Mouse (Mus musculus) urinary bladder, postnatal 4 days (tissue): ENCODE data around the gene Hax1.
A peak's percentile ranks its signal among the peaks of the same experiment; 100 is the strongest.

Source experiments
- DNase-seq, 2 experiments: peaks; one replicate each; pipeline ENCODE4 v3.0.0; 2021 to 2022; ENCODE audit warnings: low spot score in 2 of 2

The Hax1 gene

DNA sequence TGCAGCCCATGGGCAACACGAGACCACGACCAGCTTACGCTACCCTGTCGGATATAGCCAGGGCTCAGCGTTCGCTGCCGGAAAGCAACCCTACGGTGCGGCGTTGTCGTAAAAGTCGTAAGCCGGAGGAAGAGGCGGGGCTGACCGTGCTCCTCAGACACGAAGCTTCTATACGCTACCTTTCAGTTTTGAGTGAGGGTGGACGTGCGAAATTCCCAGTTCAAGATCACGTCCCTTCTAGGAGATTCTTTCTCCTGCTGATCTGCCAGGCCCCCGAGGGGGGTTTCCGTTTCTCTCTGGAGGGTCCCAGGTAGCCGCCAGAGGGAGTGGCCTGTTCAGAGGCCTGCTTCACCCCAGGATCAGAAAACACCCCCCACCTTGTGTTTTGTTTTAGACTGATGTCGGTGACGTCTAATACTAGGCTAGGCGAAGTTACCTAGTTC, at the start of gene Hax1:
Gene Hax1, minus strand, starts transcription at position 169 of the 443 bp plus-strand sequence.
- DNase-seq: peak; percentile 86 to 92

DNA sequence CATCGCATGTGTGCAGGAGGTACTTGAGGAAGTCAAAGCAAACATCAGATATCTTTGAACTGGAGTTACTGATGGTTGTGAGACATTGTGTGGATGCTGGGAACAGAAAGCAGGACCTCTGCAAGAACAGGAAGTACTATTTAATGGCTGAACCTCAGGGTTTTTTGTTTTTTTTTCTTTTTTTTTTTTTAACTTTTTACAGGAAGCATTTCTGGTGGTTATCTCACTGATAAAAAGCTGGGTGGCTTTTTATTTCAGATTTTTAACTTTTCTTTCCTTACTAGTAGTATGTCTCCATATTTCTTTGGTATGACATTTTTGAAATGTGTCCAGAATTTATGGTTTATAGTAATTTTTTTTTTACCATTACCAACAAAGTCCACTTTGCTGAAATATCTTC, 37.7 kb upstream of the Hax1 start:
- DNase-seq: no peak

DNA sequence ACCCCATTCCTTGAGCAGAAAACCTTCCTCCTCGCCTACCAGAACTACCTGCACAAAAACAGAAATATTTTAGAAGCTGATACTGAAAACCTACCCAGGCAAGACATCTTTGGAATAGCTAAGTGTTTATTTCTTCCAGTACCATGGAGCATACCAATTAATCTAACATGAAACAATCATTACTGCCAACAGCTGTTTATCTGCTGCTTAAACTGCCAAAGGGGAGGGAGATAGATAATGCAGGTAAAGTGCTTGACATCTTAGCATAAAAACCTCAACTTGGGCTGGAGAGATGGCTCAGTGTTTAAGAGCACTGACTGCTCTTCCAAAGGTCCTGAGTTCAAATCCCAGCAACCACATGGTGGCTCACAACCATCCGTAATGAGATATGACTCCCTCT, 36.1 kb upstream of the Hax1 start:
- DNase-seq: no peak

DNA sequence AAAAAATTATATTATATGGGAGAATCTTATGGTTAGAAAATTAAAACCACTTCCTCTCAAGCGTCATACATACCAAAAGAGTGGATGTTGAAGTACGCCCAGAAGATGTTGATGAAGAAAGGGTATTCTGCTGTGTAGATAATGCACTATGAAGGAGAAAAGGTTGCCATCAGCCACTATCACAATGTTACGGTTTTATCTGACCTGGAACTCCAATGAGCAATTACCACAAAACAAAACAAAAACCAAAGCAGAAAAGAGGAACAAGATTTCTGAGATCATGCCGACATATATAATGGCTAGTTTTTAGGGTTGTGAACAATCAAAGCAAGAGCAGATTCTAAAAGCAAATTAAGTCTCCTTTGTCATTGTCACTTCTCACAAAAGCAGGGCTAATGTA, 18.0 kb upstream of the Hax1 start:
- DNase-seq: no peak

DNA sequence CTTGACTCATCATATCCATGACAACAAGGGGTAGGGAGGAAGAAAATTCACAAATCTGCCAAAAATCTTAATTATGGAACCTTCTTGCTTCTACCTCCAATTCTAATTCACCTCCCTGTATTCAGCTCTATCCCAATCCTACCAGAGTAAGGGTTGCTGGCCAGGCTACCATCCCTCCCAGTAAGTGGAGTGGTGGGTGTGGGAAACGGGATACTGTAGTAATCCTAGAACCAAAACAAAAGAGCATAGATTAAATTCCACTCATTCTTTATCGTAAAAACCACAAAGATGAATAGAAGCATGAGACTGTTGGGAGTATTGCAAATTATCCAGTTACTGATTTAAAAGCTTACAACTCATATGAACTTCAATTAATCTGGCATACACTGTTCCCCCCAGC, 11.7 kb upstream of the Hax1 start:
- DNase-seq: no peak

DNA sequence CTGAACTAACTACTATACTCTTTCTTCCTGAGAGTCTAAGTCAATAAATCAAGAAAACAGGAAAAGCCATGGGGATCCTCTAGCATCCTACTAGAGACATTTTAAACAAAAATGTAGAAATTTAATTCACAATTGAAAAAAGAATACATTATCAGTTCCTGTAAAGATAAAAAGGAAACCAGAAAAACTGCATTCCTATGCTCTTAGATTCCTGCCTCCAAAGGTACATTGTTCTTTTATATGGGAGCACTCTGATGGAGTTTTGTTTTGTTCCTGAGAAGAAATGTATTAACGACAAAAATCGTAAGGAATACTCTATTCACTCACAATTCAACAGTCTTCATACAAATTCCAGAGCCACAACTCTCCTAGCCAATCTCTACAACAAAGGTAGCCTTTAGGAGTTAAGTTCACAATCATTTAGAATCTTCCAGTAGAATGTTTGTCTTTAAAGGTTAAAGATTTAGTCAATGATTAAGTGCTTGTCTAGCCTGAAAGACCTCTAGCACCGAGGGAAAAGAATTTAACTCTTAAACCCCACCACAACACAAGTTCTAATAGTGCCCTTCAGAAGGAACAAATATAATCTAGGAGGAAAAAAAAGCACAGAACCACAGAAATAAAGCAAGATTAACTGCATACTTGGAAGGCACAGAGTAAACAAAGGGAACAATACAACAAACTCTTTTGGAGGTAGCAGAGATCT, 5.7 kb upstream of the Hax1 start:
- DNase-seq: no peak

DNA sequence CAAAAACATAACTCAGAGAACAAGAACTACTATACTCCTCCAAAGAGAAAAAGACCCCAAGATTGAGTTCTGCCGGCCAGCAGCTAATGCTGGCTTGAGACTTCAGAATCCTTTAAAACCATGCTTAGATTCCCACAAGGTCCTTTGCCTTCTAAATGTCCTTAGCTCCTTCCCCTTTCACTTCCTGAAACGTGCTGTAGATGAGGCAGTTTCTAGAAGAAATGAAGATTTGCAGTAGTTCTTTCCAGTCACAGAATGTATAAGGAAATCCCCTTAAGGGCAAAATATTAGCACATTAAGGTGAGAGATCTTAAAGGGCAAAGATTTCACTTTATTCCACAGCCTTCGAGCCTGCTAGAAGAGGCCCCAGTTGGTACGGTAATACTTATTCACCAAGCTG, 1.2 kb upstream of the Hax1 start:
- DNase-seq: no peak

DNA sequence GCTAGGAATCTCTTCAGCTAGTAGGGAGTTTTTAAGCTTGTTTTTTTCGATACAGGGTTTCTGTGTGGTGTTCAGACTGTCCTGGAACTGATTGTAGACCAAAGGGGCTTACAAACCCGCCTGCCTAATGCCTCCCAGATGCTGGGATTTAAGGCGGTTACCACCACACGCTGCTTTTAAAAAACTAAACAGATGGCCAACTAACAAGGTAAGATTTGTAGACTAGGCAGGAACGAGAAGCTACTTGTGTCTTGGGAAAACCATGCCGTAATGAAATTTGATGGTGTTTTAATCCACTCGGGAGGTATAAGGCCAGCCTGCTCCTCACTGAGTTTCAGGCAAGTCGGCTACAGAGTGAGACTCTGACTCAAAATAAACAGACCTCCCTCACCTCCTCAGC, 510 bp upstream of the Hax1 start:
- no peak for DNase-seq

DNA sequence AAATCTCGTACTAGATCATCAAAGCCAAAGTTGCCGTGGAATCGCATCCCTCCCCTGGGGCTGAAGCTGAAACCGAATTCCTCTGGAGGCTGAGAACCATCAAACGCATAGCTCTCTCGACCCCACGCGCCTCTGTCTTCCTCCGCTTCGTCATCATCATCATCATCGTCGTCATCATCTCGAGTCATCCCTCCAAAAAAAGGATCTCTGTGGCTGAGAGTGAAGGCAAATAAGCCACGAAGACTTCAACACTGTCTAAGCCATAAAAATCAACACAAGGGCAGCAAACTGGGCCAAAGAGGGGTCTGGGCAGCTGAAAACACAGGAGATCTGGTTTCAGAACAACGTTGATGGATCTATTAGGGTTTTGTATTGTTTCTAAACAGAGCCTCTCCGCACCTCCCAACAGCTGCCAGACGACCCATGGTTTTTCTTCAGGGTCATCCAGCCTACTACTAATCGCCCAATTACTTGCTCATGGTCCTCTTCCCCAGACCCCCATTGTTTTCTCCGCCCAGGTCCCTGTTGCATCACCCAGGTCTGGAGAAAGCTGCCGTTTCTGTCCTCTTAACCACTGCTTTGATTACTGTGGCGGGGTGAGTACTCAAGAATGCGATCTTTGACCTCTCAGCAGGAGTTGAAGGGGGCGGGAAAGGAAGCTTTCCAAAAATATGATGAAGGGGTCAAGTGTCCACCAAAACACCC, 637 bp downstream of the Hax1 start:
- DNase-seq: no peak

DNA sequence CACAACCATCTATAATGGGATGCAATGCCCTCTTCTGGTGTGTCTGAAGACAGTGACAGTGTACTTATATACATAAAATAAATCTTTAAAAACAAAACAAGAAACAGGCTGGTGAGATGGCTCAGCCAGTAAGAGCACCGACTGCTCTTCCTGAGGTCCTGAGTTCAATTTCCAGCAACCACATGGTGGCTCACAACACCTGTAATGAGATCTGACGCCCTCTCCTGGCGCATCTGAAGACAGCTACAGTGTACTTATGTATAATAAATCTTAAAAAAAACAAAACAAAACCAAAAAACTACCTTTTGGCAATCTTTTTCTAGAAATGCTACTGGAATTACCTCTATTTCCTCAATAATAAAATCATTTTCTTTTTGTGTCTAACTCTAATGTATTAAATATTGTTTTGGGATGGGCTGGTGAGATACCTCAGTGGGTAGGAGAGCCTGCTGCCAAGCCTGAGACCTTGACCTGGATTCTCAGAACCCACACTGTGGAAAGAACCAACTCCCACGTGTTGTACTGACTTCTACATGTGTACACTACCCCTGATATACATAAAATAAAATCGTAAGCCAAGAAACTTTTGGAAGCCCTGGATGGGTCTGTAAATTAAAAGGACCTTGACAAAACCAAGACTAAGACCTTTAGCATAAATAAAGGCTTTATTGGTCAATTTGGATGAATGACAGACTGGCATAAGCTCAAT, 3.6 kb downstream of the Hax1 start:
- no peak for DNase-seq

DNA sequence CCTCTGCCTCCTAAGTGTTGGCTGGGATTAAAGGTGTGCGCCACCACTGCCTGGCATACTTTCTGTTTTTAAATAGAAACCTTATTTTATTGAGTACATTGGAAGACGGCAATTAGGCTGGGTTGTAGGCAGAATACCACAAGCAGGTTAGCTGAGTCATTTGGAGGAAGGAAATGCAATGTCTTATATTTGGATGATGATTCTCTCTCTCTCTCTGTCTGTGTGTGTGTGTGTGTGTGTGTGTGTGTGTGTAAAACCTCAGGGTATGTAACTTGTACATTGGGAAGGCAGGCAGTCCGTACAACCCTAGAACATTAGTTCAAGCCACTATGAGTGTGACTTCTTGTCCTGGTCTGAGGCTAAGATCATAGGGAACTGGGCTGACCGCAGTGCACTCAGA, 10.8 kb downstream of the Hax1 start:
- no peak for DNase-seq

DNA sequence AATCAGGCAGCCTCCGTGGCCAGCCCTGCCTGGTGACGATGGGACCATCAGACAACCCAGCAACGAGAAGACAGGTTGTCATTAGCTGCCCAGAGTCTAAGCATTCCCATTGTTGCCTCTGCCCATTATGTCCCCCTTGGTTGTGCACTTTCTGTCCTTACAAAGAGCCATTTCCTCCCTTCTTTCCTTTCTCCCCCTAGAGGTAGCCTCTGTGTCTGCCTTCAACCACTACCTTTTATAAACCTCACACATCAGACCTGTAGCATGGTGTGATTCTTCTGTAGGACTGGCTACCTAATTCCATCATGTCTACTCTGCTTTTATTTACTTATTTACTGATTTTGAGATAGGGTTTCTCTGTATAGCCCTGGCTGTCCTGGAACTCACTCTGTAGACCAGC, 11.4 kb downstream of the Hax1 start:
- DNase-seq: no peak

DNA sequence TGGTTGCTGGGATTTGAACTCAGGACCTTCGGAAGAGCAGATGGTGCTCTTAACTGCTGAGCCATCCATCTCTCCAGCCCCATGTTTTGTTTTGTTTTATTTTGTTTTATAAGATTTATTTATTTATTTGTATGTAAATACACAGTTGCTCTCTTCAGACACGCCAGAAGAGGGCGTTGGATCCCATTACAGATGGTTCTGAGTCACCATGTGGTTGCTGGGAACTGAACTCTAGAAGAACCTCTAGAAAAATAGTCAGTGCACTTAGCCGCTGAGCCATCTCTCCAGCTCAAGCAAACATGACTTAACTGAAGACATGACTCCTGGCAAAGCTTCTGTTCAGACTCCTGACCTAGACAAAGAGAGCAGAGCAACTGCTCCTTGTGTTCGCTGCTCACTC, 16.2 kb downstream of the Hax1 start:
- no peak for DNase-seq

DNA sequence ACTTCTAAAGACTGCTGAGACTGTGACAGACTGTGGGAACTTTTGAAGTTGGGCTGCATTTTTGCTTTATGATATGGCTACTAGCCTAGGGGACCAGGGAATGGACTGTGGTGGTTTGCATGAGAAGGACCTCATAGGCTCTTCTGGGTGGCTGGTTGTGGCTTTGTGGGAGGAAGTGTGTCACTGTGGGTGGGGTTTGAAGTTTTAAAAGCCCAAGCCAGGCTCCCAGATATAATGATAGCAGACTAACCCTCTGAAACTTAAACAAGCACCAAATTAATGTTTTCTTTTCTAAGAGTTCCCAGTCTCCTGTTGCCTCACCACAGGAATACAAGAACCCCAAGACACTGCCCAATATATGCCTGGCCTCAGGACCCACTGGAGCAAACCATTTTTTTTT, 21.7 kb downstream of the Hax1 start:
- DNase-seq: no peak

DNA sequence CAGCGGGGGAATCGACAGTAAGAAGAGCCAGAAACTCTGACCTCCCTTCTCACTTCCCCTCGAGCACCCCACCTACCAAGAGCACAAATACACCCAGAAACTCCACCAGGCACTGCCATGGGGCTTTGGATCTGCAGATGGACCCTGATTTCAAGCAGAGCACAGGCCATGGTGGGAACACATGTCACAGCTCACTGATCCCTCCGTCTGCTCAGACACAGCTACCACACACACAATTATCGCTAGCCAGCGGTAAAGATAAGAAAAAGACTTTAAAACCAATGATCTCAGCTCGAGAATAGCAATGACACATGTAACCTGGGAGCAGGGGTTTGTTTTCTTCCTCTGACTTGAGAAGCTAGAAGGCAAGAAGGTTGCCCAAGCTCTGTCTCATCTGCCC, 30.1 kb downstream of the Hax1 start:
- no peak for DNase-seq

DNA sequence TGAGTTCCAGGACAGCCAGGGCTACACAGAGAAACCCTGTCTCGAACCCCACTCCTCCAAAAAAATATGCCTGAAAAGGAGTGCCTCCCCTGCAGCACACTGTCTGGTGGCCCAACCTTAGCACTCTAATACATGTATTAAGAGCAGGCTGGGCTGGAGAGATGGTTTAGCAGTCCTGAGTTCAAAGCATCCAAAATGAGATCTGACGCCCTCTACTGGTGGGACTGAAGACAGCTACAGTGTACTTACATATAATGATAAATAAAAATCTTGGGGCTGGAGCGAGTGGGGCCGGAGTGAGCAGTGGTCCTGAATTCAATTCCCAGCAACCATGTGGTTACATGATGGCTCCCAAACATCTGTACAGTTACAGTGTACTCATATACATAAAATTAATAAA, 31.6 kb downstream of the Hax1 start:
- no peak for DNase-seq

DNA sequence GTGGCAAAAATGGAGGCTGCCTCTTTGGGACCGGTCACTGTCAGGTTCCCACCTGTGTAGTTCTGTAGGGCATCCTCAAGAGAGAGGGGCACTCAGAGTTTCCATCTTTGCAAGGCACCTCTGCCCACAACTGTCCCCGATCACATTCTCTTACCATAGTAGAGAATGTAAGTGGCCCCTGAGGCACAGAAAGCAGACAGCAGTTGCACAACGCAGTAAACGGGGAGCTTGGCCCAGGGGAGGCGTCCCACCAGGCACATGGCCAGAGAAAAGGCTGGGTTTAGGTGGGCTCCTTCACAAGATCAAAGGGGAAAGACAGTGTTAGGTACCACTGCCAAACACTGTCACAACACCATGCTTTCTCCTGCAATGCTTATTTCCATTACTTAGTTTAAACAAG, 32.6 kb downstream of the Hax1 start:
- DNase-seq: no peak

DNA sequence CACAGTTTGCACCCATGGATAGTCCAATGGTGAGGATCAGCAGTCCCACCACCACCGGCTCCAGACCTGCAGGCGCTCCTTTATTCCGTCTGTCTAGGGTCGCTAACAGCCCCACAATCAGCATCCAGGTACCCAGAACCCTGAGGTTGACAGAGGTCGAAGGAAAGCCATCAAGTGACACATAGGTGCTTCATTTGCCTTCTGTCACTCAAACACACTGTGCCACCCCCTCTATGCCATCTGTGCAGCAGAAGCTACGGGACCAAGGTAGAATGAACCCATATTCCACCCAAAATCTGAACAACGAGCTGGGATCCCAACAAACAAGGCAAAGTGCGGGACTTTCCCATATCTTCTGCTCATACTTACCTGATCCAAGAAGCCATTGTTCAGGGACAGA, 33.0 kb downstream of the Hax1 start:
- no peak for DNase-seq

DNA sequence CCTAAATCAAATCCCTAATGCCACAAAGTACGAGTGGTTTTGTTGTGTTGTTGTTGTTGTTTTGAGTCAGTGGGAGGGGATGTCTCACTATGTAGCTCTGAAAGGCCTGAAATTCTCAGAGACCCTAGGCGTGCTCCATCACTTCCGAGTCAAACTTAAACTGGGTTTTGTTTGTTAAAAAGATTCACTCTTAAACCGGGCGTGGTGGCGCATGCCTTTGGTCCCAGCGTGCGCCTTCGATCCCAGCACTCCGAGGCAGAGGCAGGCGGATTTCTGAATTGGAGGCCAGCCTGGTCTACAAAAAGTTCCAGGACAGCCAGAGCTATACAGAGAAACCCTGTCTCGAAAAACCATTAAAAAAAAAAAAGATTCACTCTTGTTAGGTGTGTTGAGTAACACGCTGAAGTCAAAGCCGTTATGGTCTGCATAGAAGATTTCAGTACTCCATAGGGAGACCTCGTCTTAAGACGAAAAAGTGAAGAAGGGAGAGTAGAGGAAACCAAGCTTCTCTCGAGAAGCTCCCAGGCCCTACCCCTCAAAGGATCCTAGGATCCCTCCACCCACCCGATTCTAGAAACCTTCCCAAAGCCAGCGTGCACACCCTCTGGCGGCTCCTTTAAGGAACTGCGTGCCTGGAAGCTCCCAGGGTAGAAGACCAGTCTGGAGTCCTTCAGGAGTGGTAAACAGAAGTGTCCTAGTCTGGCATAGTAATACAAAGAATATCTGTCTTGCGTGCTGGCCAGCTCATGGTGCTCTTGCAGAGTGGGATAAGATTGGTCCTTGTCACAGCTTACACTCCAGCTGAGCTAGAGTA, 34.4 kb downstream of the Hax1 start:
- peak; percentile 61 to 74 for DNase-seq

DNA sequence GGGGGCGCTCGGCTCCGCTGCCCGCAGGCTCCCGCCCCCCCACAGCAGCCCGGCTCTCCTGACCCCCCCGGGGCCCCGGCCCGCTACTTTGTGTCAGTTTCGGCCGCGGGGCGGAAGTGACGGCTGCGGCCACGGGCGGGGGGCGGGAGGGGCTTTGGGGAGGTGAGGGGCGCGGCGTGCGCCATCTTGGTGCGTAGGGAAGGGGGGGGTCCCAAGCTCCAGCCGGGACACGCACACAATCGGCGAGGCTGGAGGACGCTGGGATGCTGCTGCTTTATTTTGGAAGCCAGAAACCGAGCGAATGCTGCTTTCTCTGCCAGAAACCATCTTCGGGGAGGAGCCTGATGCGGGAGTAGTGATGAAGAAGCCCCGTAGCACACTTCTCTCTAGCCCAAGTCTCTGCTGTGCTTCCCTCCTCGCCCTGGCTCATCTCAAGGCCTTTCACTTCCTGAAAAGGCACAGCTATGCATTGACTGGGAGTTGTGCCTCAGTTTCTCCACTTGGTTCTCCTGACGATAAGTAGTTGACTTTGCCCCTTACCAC, 35.3 kb downstream of the Hax1 start, which contains the start of gene Atp8b2:
Gene Atp8b2, minus strand, starts transcription at position 288 of the 543 bp plus-strand sequence.
- peak; percentile 71 for DNase-seq

DNA sequence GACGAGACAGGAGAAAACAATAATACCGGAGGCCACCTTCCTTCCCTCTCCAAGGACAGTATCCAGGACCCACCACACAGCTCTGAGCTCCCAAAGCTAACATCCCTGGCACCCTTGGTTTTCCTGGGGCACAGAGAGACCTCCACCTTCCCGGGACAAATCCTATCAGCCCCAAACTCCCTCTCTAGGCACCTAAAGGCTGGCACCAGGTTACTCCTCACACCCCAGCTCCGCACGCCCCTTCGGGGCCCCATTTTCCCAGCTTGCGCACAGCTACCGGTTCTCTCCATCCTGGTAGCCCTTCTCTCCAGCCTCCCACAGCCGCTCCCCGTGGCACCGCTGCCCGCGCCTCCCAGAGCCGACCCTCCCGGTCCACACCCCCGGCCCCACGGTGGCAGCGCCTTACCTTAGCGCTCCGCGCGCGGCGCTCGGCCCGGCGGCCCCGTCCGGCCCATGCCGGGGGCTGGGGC, 35.8 kb downstream of the Hax1 start:
- DNase-seq: peak in 1 of 2 experiments; percentile 42
